Mouse (Mus musculus) myocyte (in vitro differentiated cells): ENCODE results near the gene Epo.

Experiments
- E2F4 ChIP-seq: IDR thresholded peaks from one replicate; pipeline ENCODE4 v1.6.1; 2011; ENCODE audit warnings: mild to moderate bottlenecking, control low read depth, moderate library complexity; ENCODE audit not compliant: insufficient read depth
- MAX ChIP-seq: IDR thresholded peaks from one replicate; pipeline ENCODE4 v1.6.1; 2011; ENCODE audit warnings: low read depth, mild to moderate bottlenecking, control low read depth
- MYOD1 ChIP-seq, 3 experiments: IDR thresholded peaks; one replicate each; pipeline ENCODE4 v1.6.1; 2011; ENCODE audit warnings: control low read depth in 2 of 3, low read depth in 2 of 3, mild to moderate bottlenecking in 2 of 3, moderate library complexity in 1 of 3; ENCODE audit not compliant: insufficient read length in 2 of 3, control insufficient read depth in 1 of 3
- MYOG ChIP-seq, 3 experiments: IDR thresholded peaks; one replicate each; pipeline ENCODE4 v1.6.1; 2011; ENCODE audit warnings: control low read depth in 2 of 3, low read depth in 2 of 3, mild to moderate bottlenecking in 2 of 3; ENCODE audit not compliant: insufficient read length in 2 of 3, control insufficient read depth in 1 of 3, insufficient read depth in 1 of 3
- POLR2A ChIP-seq: IDR thresholded peaks from one replicate; pipeline ENCODE4 v1.6.1; 2011; ENCODE audit warnings: low read depth, mild to moderate bottlenecking, control low read depth, moderate library complexity; ENCODE audit not compliant: insufficient read length
- POLR2AphosphoS2 ChIP-seq: IDR thresholded peaks from one replicate; pipeline ENCODE4 v1.6.1; 2011; ENCODE audit warnings: low read depth, control low read depth; ENCODE audit not compliant: insufficient read length
- TCF12 ChIP-seq: IDR thresholded peaks from one replicate; pipeline ENCODE4 v1.6.1; 2011; ENCODE audit warnings: mild to moderate bottlenecking, control low read depth; ENCODE audit not compliant: poor library complexity, insufficient read depth, severe bottlenecking
- TCF3 ChIP-seq: IDR thresholded peaks from one replicate; pipeline ENCODE4 v1.6.1; 2011; ENCODE audit warnings: low read depth, control low read depth; ENCODE audit not compliant: insufficient read length
- USF1 ChIP-seq: IDR thresholded peaks from one replicate; pipeline ENCODE4 v1.6.1; 2011; ENCODE audit warnings: low read depth, mild to moderate bottlenecking, control low read depth, moderate library complexity

- no peak for TF ChIP-seq POLR2AphosphoS2
- TF ChIP-seq POLR2A = no peak
- TF ChIP-seq MAX = no peak
- no peak for TF ChIP-seq MYOD1 (IDR thresholded peaks at IDR 0.05; ENCODE audit: control insufficient read depth in 1 of 3, insufficient read length in 2 of 3, low read depth in 2 of 3)
- TF ChIP-seq TCF12 = no peak
- TF ChIP-seq USF1 = no peak
- TF ChIP-seq MYOG (IDR thresholded peaks at IDR 0.05; ENCODE audit: control insufficient read depth in 1 of 3, insufficient read depth in 1 of 3, insufficient read length in 2 of 3, low read depth in 2 of 3) = no peak
- no peak for TF ChIP-seq TCF3
- TF ChIP-seq E2F4 = no peak
Measured at GRCm38 (mm10) chr5:137514811-137515210, 18.2 kb downstream of the Epo start.
